Mouse (Mus musculus) hindbrain, embryonic 12.5 days (tissue): ENCODE results near the gene Traf3ip3. TPM values are rescaled to one million over a fixed set of nuclear protein-coding genes. Genes with fewer than 3 reads are reported as not detected.

Experiments
- ATAC-seq: fragments of 200-750 bp; cut with Nextera tagmentation; 2 replicates; pipeline ENCODE4 v1.8.0; 2017; ENCODE audit warnings: moderate TSS enrichment; ENCODE audit not compliant: low FRiP score
- H3K27ac ChIP-seq: fragments of 300-500 bp; sonication (generic); 2 replicates; pipeline ENCODE4 v1.5.1; 2016; ENCODE audit warnings: mild to moderate bottlenecking
- H3K27me3 ChIP-seq: fragments of 300-500 bp; sonication (generic); 2 replicates; pipeline ENCODE4 v1.6.1; 2016; ENCODE audit warnings: mild to moderate bottlenecking
- H3K36me3 ChIP-seq: fragments of 300-500 bp; sonication (generic); 2 replicates; pipeline ENCODE4 v1.6.1; 2016; ENCODE audit warnings: mild to moderate bottlenecking
- H3K4me1 ChIP-seq: fragments of 300-500 bp; sonication (generic); 2 replicates; pipeline ENCODE4 v1.6.1; 2016
- H3K4me2 ChIP-seq: fragments of 300-500 bp; sonication (generic); replicated peaks from 2 replicates; pipeline ENCODE4 v1.6.1; 2016; ENCODE audit warnings: mild to moderate bottlenecking
- H3K4me3 ChIP-seq: fragments of 300-500 bp; sonication (generic); 2 replicates; pipeline ENCODE4 v1.5.1; 2016; ENCODE audit warnings: mild to moderate bottlenecking
- H3K9ac ChIP-seq: fragments of 300-500 bp; sonication (generic); 2 replicates; pipeline ENCODE4 v1.6.1; 2016; ENCODE audit warnings: mild to moderate bottlenecking, moderate library complexity
- H3K9me3 ChIP-seq: fragments of 300-500 bp; sonication (generic); replicated peaks from 2 replicates; pipeline ENCODE4 v1.6.1; 2016; ENCODE audit warnings: mild to moderate bottlenecking
- WGBS: fragments of 180-500 bp; shearing (Covaris S2); methylation state at CpG from one replicate; pipeline ENCODE4 v1.1.7; 2016; 5-methylcytosine and 5-hydroxymethylcytosine counted together
- polyA plus RNA-seq: library from polyadenylated mRNA; unstranded; fragments of >200 nt; fragmentation: Nextera tagmentation; extraction: Ambion mirVana; gene quantifications from 2 replicates; pipeline ENCODE4 v1.2.1, GENCODE M21; 2016

The Traf3ip3 gene
- 2.6 and 3.6 TPM in 2 replicates for polyA plus RNA-seq

DNA sequence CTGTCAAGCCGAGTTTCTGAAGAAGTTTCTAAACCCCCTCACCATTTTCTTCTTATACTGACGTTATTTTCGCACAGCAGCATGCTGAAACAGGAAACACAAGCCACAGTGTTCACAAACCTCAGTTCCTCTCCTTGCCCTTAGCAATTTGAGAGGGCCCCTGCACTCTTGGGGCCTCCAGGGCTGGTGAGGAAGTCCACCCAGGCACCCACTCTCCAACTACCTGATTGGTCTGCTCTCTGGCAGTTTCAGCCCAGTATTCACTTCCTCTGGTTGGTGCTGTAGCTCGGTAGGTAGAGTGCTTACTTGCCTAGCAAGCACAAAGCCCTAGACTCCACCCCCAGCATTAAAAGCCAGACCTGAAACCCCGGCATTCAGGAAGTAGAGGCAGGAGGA is at the start of gene Traf3ip3:
TSS of gene Traf3ip3 (minus strand) at position 321 of the 396 bp plus-strand sequence.
- ATAC-seq, result no peak
- no peaks in the 10 kb centered on the region for H3K4me1 ChIP-seq
- H3K36me3 ChIP-seq, result no peaks in the 10 kb centered on the region
- H3K4me3 ChIP-seq, result no peak within 1 kb of the TSS
- H3K27me3 ChIP-seq, result no peaks in the 10 kb centered on the region
- no peak within 1 kb of the TSS for H3K9ac ChIP-seq
- WGBS, result 68% methylated on average over 5 of the region's 5 CpGs
- H3K9me3 ChIP-seq, result no peaks in the 10 kb centered on the region
- H3K4me2 ChIP-seq, result no peak within 1 kb of the TSS
- no peak within 1 kb of the TSS for H3K27ac ChIP-seq

GRCm38 (mm10) chr1:193250026-193250425 is 48.5 kb upstream of the Traf3ip3 start:
- Histone ChIP-seq H3K36me3 (no peaks in the 10 kb centered on the region), H3K9ac (no peak overlapping the region), H3K27me3 (no peaks in the 10 kb centered on the region), H3K27ac (no peak overlapping the region), H3K4me2 (no peak overlapping the region), H3K4me3 (no peak overlapping the region), H3K4me1 (no peaks in the 10 kb centered on the region), H3K9me3 (no peaks in the 10 kb centered on the region)
- WGBS, result 86% methylated on average over 2 of the region's 2 CpGs
- ATAC-seq, result no peak

GRCm38 (mm10) chr1:193244235-193244634 is 42.7 kb upstream of the Traf3ip3 start:
- Histone ChIP-seq H3K4me2 (no peak overlapping the region), H3K9ac (no peak overlapping the region), H3K27ac (no peak overlapping the region), H3K36me3 (no peaks in the 10 kb centered on the region), H3K4me3 (no peak overlapping the region), H3K9me3 (no peaks in the 10 kb centered on the region), H3K27me3 (no peaks in the 10 kb centered on the region), H3K4me1 (no peaks in the 10 kb centered on the region)
- 77% methylated on average over 6 of the region's 6 CpGs for WGBS
- no peak for ATAC-seq

DNA sequence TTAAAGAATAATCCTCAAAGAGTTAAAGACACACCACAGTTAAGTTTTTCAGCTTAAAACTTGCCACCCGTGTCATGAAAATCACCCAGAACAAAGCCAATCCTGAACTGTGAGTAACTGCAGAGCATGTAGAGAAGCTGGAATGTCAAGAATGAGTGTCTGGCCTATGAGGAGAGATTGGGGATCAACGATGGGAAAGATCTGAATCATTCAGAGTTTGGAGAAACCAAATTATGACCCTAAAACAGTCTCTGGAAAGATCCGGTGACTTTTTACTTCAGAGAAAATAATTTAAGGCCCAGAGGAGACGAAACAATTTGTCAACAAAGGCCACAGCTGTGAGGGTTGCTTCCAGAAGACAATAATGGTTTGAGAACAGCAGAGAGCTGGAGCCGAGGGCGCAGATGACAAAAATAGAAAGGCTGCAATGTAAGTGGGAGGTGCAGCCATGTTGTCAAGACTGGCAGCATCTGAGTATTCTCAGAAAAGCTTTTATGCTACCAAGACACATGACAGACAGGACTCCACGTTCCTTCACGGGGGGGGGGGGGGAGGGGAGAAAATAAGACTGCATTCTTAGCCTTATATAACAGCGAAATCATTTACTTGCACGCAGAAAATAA is 42.2 kb upstream of the Traf3ip3 start:
- no peak overlapping the region for H3K27ac ChIP-seq
- 61% methylated on average over 10 of the region's 10 CpGs for WGBS
- H3K9ac ChIP-seq, result no peak overlapping the region
- no peaks in the 10 kb centered on the region for H3K27me3 ChIP-seq
- no peaks in the 10 kb centered on the region for H3K36me3 ChIP-seq
- H3K4me1 ChIP-seq, result no peaks in the 10 kb centered on the region
- ATAC-seq, result no peak
- no peak overlapping the region for H3K4me2 ChIP-seq
- H3K9me3 ChIP-seq, result no peaks in the 10 kb centered on the region
- H3K4me3 ChIP-seq, result no peak overlapping the region

DNA sequence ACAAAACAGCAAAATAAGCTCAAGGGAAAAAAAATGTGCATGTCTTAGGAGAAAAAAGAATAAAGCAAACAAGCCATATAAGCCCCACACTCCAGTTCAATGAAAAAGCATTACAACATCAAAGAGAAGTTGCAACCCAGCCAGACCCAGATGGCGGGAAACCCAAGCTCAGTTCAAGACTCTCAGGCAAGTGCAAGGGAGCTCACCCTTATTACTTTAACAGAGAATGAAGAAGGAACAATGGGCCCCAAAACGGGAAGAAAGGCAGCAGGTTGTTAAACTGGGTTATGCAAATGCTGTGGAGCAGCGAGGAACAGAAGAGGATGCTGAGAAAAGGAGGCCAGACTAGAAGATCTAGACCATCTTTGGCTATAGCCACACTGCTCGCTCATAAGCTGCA is 41.4 kb upstream of the Traf3ip3 start:
- no peaks in the 10 kb centered on the region for H3K27me3 ChIP-seq
- no peak overlapping the region for H3K4me2 ChIP-seq
- no peaks in the 10 kb centered on the region for H3K36me3 ChIP-seq
- WGBS, result 60% methylated on average over 4 of the region's 4 CpGs
- ATAC-seq, result no peak
- no peaks in the 10 kb centered on the region for H3K4me1 ChIP-seq
- no peak overlapping the region for H3K9ac ChIP-seq
- no peaks in the 10 kb centered on the region for H3K9me3 ChIP-seq
- no peak overlapping the region for H3K4me3 ChIP-seq
- H3K27ac ChIP-seq, result no peak overlapping the region

DNA sequence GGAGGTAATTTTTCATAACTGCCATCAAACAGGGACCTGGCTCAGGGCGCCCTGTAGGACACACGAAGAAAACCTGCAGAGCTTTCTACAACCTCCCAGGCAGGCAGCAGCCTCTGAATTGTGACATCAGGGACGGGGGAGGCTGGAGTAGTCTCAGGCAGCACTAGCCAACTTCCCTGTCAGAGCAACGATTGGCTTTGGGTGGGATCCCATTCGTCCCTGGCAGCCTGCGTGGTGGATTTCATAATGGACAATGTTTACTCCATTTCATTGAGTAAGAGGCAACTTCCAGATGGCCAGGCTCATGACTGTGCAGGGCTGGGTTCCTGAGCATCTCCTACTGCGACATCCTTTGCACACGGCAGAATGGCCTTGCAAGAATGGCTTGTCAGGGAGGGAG is 40.7 kb upstream of the Traf3ip3 start:
- no peak overlapping the region for H3K9ac ChIP-seq
- 76% methylated on average over 8 of the region's 8 CpGs for WGBS
- ATAC-seq, result no peak
- no peak overlapping the region for H3K27ac ChIP-seq
- H3K9me3 ChIP-seq, result no peaks in the 10 kb centered on the region
- no peaks in the 10 kb centered on the region for H3K36me3 ChIP-seq
- H3K4me1 ChIP-seq, result no peaks in the 10 kb centered on the region
- H3K4me2 ChIP-seq, result no peak overlapping the region
- H3K4me3 ChIP-seq, result no peak overlapping the region
- H3K27me3 ChIP-seq, result no peaks in the 10 kb centered on the region

- no peak overlapping the region for H3K27ac ChIP-seq
- no peak overlapping the region for H3K4me3 ChIP-seq
- H3K4me2 ChIP-seq, result no peak overlapping the region
- H3K27me3 ChIP-seq, result no peaks in the 10 kb centered on the region
- no peaks in the 10 kb centered on the region for H3K4me1 ChIP-seq
- H3K9me3 ChIP-seq, result no peaks in the 10 kb centered on the region
- H3K36me3 ChIP-seq, result no peaks in the 10 kb centered on the region
- ATAC-seq, result no peak
- 87% methylated on average over 4 of the region's 4 CpGs for WGBS
- no peak overlapping the region for H3K9ac ChIP-seq
Observed at GRCm38 (mm10) chr1:193241436-193241835, 39.9 kb upstream of the Traf3ip3 start.

DNA sequence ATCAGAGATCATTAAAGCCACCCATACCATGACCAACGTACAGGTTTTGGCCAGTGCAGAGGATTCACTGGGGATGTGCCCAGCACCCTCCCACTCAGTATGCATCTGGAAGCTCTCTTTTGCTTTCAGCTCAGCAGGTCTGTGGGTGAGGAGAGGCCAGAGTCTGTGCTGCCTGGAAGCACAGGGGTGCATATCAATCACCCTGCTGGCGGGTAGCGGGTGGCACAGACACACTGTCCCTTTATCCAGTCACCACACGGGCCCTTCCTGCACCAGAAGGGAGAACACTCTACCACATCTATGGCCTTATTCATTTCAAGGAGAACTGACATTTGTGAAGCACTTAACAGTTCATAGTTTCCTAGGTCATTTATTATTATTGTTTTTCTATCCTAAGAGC is 36.9 kb upstream of the Traf3ip3 start:
- Histone ChIP-seq H3K9ac (no peak overlapping the region), H3K4me3 (no peak overlapping the region), H3K4me2 (no peak overlapping the region), H3K4me1 (no peaks in the 10 kb centered on the region), H3K9me3 (no peaks in the 10 kb centered on the region), H3K27ac (no peak overlapping the region), H3K27me3 (no peaks in the 10 kb centered on the region), H3K36me3 (no peaks in the 10 kb centered on the region)
- ATAC-seq, result no peak
- 38% methylated on average over 4 of the region's 4 CpGs for WGBS

GRCm38 (mm10) chr1:193234930-193235329 is 33.4 kb upstream of the Traf3ip3 start:
- H3K27ac ChIP-seq, result no peak overlapping the region
- no peak for ATAC-seq

GRCm38 (mm10) chr1:193234130-193234645 is 32.7 kb upstream of the Traf3ip3 start:
- 91% methylated on average over 2 of the region's 2 CpGs for WGBS
- Histone ChIP-seq H3K4me3 (no peak overlapping the region), H3K9ac (no peak overlapping the region), H3K4me1 (no peaks in the 10 kb centered on the region), H3K36me3 (no peaks in the 10 kb centered on the region), H3K27me3 (no peaks in the 10 kb centered on the region), H3K9me3 (no peaks in the 10 kb centered on the region), H3K4me2 (no peak overlapping the region), H3K27ac (no peak overlapping the region)
- no peak for ATAC-seq

More at GRCm38 (mm10) chr1:193234930-193235329, 33.4 kb upstream of the Traf3ip3 start:
- H3K27me3 ChIP-seq, result no peaks in the 10 kb centered on the region
- no peak overlapping the region for H3K4me3 ChIP-seq
- no peak overlapping the region for H3K9ac ChIP-seq
- H3K4me1 ChIP-seq, result no peaks in the 10 kb centered on the region
- H3K4me2 ChIP-seq, result no peak overlapping the region
- no peaks in the 10 kb centered on the region for H3K36me3 ChIP-seq
- 87% methylated on average over 7 of the region's 7 CpGs for WGBS
- H3K9me3 ChIP-seq, result no peaks in the 10 kb centered on the region

GRCm38 (mm10) chr1:193232732-193233131 is 31.2 kb upstream of the Traf3ip3 start:
- H3K27ac ChIP-seq, result no peak overlapping the region
- ATAC-seq, result no peak
- H3K9ac ChIP-seq, result no peak overlapping the region
- no peaks in the 10 kb centered on the region for H3K4me1 ChIP-seq
- no peak overlapping the region for H3K4me3 ChIP-seq
- WGBS, result 88% methylated on average over 2 of the region's 2 CpGs
- no peak overlapping the region for H3K4me2 ChIP-seq
- H3K9me3 ChIP-seq, result no peaks in the 10 kb centered on the region
- no peaks in the 10 kb centered on the region for H3K27me3 ChIP-seq
- no peaks in the 10 kb centered on the region for H3K36me3 ChIP-seq

GRCm38 (mm10) chr1:193230935-193231334 is 29.4 kb upstream of the Traf3ip3 start:
- no peak overlapping the region for H3K4me2 ChIP-seq

GRCm38 (mm10) chr1:193230531-193230930 is 29.0 kb upstream of the Traf3ip3 start:
- WGBS, result 79% methylated on average over 3 of the region's 3 CpGs

More at GRCm38 (mm10) chr1:193230935-193231334, 29.4 kb upstream of the Traf3ip3 start:
- Histone ChIP-seq H3K9me3 (no peaks in the 10 kb centered on the region), H3K27me3 (no peaks in the 10 kb centered on the region), H3K36me3 (no peaks in the 10 kb centered on the region), H3K27ac (no peak overlapping the region), H3K4me3 (no peak overlapping the region), H3K9ac (no peak overlapping the region), H3K4me1 (no peaks in the 10 kb centered on the region)
- ATAC-seq, result no peak
- 74% methylated on average over 5 of the region's 5 CpGs for WGBS

More at GRCm38 (mm10) chr1:193230531-193230930, 29.0 kb upstream of the Traf3ip3 start:
- Histone ChIP-seq H3K27ac (no peak overlapping the region), H3K4me2 (no peak overlapping the region), H3K4me1 (no peaks in the 10 kb centered on the region), H3K36me3 (no peaks in the 10 kb centered on the region), H3K9ac (no peak overlapping the region), H3K4me3 (no peak overlapping the region), H3K27me3 (no peaks in the 10 kb centered on the region), H3K9me3 (no peaks in the 10 kb centered on the region)
- no peak for ATAC-seq
